Mouse (Mus musculus): ENCODE results near the gene Glis2. TPM values are rescaled to one million over a fixed set of nuclear protein-coding genes. Genes with fewer than 3 reads are reported as not detected.
"Not testable (repeated sequence)": the region's sequence is repeated elsewhere in the genome, so short reads cannot be mapped to it uniquely, and the experiment has no call there.

Glis2 gene
- polyA plus RNA-seq, 1 experiment from 2014 or later: 13.2 TPM

DNA sequence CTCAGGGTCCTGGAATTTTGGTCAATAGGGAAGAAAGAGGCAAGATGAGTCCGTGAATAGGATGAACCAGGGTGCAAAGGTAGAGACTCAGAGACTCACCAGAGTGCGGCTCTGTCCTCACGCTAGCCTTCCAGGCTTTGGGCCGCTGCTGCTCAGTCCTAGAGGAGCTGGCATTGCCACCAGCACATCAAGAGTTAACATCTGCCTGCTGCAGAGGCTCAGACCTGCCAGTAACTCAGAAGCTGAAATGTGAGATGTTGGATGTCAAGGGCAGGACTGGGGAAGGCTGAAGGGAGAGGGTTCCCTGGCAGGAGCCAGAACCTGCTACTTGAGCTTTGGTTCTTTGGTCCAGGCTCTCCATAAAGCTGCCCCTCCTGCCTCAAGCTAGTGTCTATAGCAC lies 23.8 kb upstream of the Glis2 start:
- WGBS: 63% methylated on average over 4 of the region's 4 CpGs
- H3K27ac ChIP-seq (replicated peaks; ENCODE audit: low read depth, low read length): no peak overlapping the region
- no peaks in the 10 kb centered on the region for H3K9me3 ChIP-seq (ENCODE audit: control insufficient read depth, low read length)
- H3K4me2 ChIP-seq (ENCODE audit: low read length): no peak overlapping the region
- no peak overlapping the region for H3K4me3 ChIP-seq (replicated peaks; ENCODE audit: low read depth, low read length)
- no peak overlapping the region for H3K9ac ChIP-seq (replicated peaks; ENCODE audit: low read length)
- ATAC-seq (ENCODE audit: low FRiP score, low TSS enrichment) (no peak), DNase-seq (no peak)
- no peaks in the 10 kb centered on the region for H3K4me1 ChIP-seq (ENCODE audit: control insufficient read depth, insufficient read depth, low read length)
- H3K27me3 ChIP-seq (ENCODE audit: control insufficient read depth, insufficient read depth, low read length): no peaks in the 10 kb centered on the region
- H3K36me3 ChIP-seq (ENCODE audit: control insufficient read depth, insufficient read depth, low read length): no peaks in the 10 kb centered on the region

DNA sequence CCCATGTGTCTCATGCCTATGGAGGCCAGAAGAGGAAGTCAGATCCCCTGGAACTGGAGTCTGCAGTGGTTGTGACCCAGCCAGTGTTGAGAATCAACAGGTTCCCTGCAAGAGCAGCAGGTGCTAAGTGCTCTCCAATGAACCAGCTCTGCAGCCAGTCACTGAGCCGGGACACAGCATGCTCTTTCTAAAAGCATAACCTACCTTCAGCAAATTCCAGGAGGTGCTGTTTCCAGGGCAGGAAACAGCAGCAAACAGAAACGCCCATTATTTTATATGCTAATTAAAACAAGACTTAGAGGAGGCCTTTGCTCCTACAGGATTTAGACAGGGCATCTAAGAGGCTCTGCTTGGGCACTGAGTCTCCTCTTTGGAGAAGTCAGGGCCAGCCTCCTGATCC lies 18.5 kb upstream of the Glis2 start:
- 51% methylated on average over 2 of the region's 2 CpGs for WGBS
- H3K9ac ChIP-seq (replicated peaks; ENCODE audit: low read length): no peak overlapping the region
- no peaks in the 10 kb centered on the region for H3K27me3 ChIP-seq (ENCODE audit: control insufficient read depth, insufficient read depth, low read length)
- H3K9me3 ChIP-seq (ENCODE audit: control insufficient read depth, low read length): no peaks in the 10 kb centered on the region
- no peak overlapping the region for H3K4me3 ChIP-seq (replicated peaks; ENCODE audit: low read depth, low read length)
- H3K4me1 ChIP-seq (ENCODE audit: control insufficient read depth, insufficient read depth, low read length): no peaks in the 10 kb centered on the region
- no peaks in the 10 kb centered on the region for H3K36me3 ChIP-seq (ENCODE audit: control insufficient read depth, insufficient read depth, low read length)
- ATAC-seq (ENCODE audit: low FRiP score, low TSS enrichment): no peak
- no peak for DNase-seq
- H3K4me2 ChIP-seq (ENCODE audit: low read length): no peak overlapping the region
- H3K27ac ChIP-seq (replicated peaks; ENCODE audit: low read depth, low read length): no peak overlapping the region

DNA sequence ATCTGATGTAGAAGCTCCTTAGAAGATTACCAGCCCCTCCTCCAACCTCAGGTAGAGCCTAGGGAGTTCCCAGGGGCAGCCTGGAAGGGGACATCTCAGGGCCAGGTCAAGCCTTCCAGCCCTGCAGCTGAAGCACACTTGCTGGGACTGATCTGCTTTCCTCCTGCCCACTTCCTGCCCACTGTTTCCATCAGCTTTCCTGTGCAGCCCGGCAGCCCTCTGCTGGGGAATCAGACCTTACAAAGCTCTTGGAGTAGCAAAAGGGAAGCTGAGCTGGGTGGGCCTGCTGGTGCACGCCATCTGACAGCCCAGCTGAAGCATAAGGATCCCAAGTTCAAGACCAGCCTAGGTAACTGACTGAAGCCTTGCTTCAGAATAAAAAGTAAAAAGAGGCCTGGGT lies 17.6 kb upstream of the Glis2 start:
- Histone ChIP-seq H3K4me2 (ENCODE audit: low read length) (no peak overlapping the region), H3K27ac (replicated peaks; ENCODE audit: low read depth, low read length) (no peak overlapping the region), H3K9ac (replicated peaks; ENCODE audit: low read length) (no peak overlapping the region), H3K27me3 (ENCODE audit: control insufficient read depth, insufficient read depth, low read length) (no peaks in the 10 kb centered on the region), H3K9me3 (ENCODE audit: control insufficient read depth, low read length) (no peaks in the 10 kb centered on the region), H3K4me1 (ENCODE audit: control insufficient read depth, insufficient read depth, low read length) (no peaks in the 10 kb centered on the region), H3K4me3 (replicated peaks; ENCODE audit: low read depth, low read length) (no peak overlapping the region), H3K36me3 (ENCODE audit: control insufficient read depth, insufficient read depth, low read length) (no peaks in the 10 kb centered on the region)
- no peak for DNase-seq
- no peak for ATAC-seq (ENCODE audit: low FRiP score, low TSS enrichment)
- WGBS: 61% methylated on average over 2 of the region's 2 CpGs

DNA sequence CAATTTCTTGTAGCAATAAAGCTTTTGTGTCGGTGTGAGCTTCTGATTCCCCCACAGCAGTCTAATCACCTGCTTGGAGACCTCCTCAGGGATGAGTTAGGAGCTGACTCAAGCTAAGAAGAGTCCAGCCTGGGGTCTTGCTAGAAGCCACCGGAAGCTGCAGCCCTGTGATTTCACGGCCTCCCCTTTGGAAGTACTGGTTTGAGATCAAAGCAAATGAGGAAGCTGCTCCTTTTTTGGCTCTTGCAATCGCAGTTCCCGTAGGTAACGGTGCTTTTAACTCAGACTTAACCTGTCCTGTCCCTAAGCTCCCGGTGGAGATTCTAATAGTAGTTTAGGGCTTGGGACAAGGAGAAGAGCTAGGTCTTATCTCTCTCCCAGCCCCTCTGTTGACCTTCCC lies 15.9 kb upstream of the Glis2 start:
- ATAC-seq (ENCODE audit: low FRiP score, low TSS enrichment) (no peak), DNase-seq (no peak)
- no peaks in the 10 kb centered on the region for H3K9me3 ChIP-seq (ENCODE audit: control insufficient read depth, low read length)
- no peaks in the 10 kb centered on the region for H3K27me3 ChIP-seq (ENCODE audit: control insufficient read depth, insufficient read depth, low read length)
- no peak overlapping the region for H3K4me3 ChIP-seq (replicated peaks; ENCODE audit: low read depth, low read length)
- H3K9ac ChIP-seq (replicated peaks; ENCODE audit: low read length): no peak overlapping the region
- no peak overlapping the region for H3K4me2 ChIP-seq (ENCODE audit: low read length)
- H3K36me3 ChIP-seq (ENCODE audit: control insufficient read depth, insufficient read depth, low read length): no peaks in the 10 kb centered on the region
- no peaks in the 10 kb centered on the region for H3K4me1 ChIP-seq (ENCODE audit: control insufficient read depth, insufficient read depth, low read length)
- no peak overlapping the region for H3K27ac ChIP-seq (replicated peaks; ENCODE audit: low read depth, low read length)
- 82% methylated on average over 7 of the region's 7 CpGs for whole genome bisulfite sequencing

DNA sequence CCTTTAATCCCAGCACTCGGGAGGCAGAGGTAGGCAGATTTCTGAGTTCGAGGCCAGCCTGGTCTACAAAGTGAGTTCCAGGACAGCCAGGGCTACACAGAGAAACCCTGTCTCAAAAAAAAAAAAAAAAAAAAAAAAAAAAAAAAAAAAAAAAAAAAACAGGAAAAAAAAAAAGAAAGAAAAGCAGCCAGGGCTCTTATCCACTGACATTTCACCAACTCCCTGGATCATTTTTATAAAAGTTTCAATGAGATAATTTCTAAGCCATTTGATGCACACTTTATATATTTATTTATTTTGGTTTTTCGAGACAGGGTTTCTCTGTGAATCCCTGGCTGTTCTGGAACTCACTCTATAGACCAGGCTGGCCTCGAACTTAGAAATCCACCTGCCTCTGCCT lies 13.3 kb upstream of the Glis2 start:
- not testable (repeated sequence) for ATAC-seq (ENCODE audit: low FRiP score, low TSS enrichment); H3K27me3 ChIP-seq (ENCODE audit: control insufficient read depth, insufficient read depth, low read length); H3K27ac ChIP-seq (replicated peaks; ENCODE audit: low read depth, low read length); H3K4me3 ChIP-seq (replicated peaks; ENCODE audit: low read depth, low read length); H3K9me3 ChIP-seq (ENCODE audit: control insufficient read depth, low read length); H3K4me2 ChIP-seq (ENCODE audit: low read length); H3K4me1 ChIP-seq (ENCODE audit: control insufficient read depth, insufficient read depth, low read length); H3K9ac ChIP-seq (replicated peaks; ENCODE audit: low read length); H3K36me3 ChIP-seq (ENCODE audit: control insufficient read depth, insufficient read depth, low read length); DNase-seq
- WGBS: 91% methylated on average over 4 of the region's 4 CpGs

DNA sequence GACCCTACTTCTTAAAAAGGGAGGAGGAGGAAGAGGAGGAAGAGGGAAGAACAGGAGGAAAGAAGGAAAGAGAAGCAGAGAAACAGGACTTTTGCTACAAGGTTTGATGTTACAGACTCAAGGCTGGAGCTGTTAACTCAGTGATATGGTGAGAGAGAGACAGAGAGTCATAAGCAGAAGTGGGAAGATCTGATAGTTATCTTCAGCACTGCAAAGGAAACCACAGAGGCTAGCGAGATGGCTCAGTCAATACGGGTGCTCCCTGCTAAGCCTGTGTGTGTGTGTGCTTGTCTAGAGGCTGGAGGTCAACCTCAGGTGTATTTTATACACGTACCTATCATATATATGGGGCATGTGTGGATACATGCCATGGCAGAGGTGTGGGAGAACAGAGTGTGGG lies 10.7 kb upstream of the Glis2 start:
- Histone ChIP-seq H3K27ac (replicated peaks; ENCODE audit: low read depth, low read length) (no peak overlapping the region), H3K36me3 (ENCODE audit: control insufficient read depth, insufficient read depth, low read length) (no peaks in the 10 kb centered on the region), H3K9ac (replicated peaks; ENCODE audit: low read length) (no peak overlapping the region), H3K4me3 (replicated peaks; ENCODE audit: low read depth, low read length) (no peak overlapping the region), H3K4me1 (ENCODE audit: control insufficient read depth, insufficient read depth, low read length) (peaks cover 5% of the 10 kb centered on the region; the same call in 1 of the 2 replicates), H3K4me2 (ENCODE audit: low read length) (no peak overlapping the region), H3K27me3 (ENCODE audit: control insufficient read depth, insufficient read depth, low read length) (no peaks in the 10 kb centered on the region), H3K9me3 (ENCODE audit: control insufficient read depth, low read length) (no peaks in the 10 kb centered on the region)
- 81% methylated on average over 3 of the region's 3 CpGs for WGBS
- no peak for ATAC-seq (ENCODE audit: low FRiP score, low TSS enrichment)
- no peak for DNase-seq

DNA sequence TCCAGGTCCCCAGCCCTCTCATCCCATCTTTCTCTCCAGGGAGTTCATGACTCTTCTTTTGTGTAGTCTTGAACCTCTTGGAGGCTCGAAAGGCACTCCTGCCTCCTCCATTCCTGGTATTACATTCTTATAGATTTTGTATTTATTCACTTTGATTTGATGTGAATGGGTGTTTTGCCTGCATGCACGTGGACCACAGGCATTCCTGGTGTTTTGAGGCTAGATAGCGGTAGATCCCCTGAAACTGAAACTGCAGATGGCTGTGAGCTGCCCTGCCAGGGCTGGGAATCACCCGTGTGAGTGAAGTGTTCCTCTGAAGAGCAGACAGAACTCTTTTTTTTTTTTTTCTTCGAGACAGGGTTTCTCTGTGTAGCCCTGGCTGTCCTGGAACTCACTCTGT lies 10.1 kb upstream of the Glis2 start:
- DNase-seq (no peak), ATAC-seq (ENCODE audit: low FRiP score, low TSS enrichment) (no peak)
- Histone ChIP-seq H3K27ac (replicated peaks; ENCODE audit: low read depth, low read length) (no peak overlapping the region), H3K4me2 (ENCODE audit: low read length) (no peak overlapping the region), H3K4me3 (replicated peaks; ENCODE audit: low read depth, low read length) (no peak overlapping the region), H3K9ac (replicated peaks; ENCODE audit: low read length) (no peak overlapping the region), H3K27me3 (ENCODE audit: control insufficient read depth, insufficient read depth, low read length) (no peaks in the 10 kb centered on the region), H3K9me3 (ENCODE audit: control insufficient read depth, low read length) (no peaks in the 10 kb centered on the region), H3K4me1 (ENCODE audit: control insufficient read depth, insufficient read depth, low read length) (peaks cover 5% of the 10 kb centered on the region; the same call in 1 of the 2 replicates), H3K36me3 (ENCODE audit: control insufficient read depth, insufficient read depth, low read length) (no peaks in the 10 kb centered on the region)
- 78% methylated on average over 5 of the region's 5 CpGs for WGBS

DNA sequence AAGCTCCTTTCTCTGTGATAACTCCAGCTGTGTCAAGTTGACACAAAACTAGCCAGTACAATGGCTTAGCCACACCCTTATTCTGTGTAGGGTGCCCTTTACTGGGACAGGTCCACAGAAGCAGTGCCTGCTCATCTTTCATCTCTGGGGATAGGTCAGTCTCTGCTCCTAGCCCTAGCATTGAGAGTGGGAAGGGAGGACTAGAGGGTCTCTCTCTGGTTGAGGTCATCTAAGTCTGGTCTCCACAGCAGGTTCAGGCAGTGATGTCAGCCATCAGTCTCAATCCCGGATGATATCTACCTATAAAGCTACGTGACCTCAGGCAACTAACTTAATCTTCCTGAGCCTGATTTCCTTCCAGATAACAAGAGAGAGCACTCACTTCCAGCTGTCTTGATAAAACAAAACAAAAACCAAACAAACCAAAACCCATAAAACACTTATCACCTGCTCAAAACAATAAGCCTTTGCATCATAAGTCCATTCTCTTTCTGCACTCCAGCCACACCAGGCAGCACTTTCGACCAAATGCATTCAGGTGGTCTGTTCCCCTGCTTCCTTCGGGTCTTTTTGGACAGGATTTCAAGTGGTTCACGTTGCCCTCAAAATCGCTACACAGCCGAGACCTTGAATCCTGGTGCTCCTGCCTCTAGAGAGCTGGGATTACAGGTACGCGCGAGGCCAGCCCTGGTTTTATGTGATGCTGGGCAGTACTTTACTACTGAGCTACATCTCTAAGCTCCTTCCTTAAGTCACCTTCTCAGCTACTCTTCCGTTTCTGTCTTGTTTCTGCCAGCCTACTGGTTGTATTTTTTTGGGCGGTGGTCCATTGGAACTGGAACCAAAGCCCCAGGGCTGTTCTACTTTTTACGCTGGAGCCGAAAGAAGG lies 8.6 kb upstream of the Glis2 start:
- Histone ChIP-seq H3K4me1 (ENCODE audit: control insufficient read depth, insufficient read depth, low read length) (peaks cover 5% of the 10 kb centered on the region; the same call in 1 of the 2 replicates), H3K4me3 (replicated peaks; ENCODE audit: low read depth, low read length) (peak overlapping the region; percentile 44), H3K36me3 (ENCODE audit: control insufficient read depth, insufficient read depth, low read length) (peaks cover 3% of the 10 kb centered on the region; the same call in 1 of the 2 replicates), H3K4me2 (ENCODE audit: low read length) (peak overlapping the region; percentile 72), H3K27me3 (ENCODE audit: control insufficient read depth, insufficient read depth, low read length) (no peaks in the 10 kb centered on the region), H3K27ac (replicated peaks; ENCODE audit: low read depth, low read length) (peak overlapping the region; percentile 72), H3K9me3 (ENCODE audit: control insufficient read depth, low read length) (no peaks in the 10 kb centered on the region), H3K9ac (replicated peaks; ENCODE audit: low read length) (peak overlapping the region; percentile 50)
- DNase-seq (no peak), ATAC-seq (ENCODE audit: low FRiP score, low TSS enrichment) (peak; percentile 13; the same call in 1 of the 2 replicates)
- WGBS: 9% methylated on average over 14 of the region's 14 CpGs

Measured in midbrain, embryonic 14.5 days (tissue).